Comparison of ENCODE assay signal across 10 mouse cellular contexts in the genomic region with DNA sequence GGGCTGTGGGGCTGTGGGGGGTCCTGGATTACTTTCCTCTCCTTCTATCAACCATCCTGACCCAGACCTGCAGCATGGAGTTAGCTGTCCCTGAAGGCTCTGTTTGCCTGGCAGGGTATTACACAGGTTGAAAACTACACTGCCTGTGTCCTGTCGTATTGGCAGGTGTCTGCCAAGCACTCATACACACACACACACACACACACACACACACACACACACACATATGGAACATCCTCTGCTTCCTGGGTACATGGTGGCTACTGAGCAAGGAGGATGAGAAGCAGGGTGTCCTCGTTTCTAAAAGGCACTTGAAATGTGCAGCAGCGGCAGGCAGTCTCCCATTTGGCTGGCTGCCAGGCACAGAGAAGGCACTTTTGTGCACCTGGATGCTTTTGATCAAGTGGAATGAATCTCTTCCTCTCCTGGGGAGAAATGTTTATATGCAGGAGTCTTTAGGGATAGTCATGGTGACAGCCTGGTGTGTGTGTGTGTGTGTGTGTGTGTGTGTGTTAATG. TPM values are rescaled to one million over a fixed set of nuclear protein-coding genes. Genes with fewer than 3 reads are reported as not detected.
A peak's percentile ranks its signal among the peaks of the same experiment; 100 is the strongest.
DNase-seq lines count a peak whose midpoint lies in the region; ATAC-seq and TF ChIP-seq lines count a peak whose summit lies in the region.
"Had no signal": no experiment of that assay in that cellular context is flagged by ENCODE, and none has a peak within 500 bp of the region (broad histone marks: within the 10 kb centered on the region; RNA-seq: fewer than 3 reads in every experiment).

No protein-coding gene starts in this region.

- 0 out of 2 replicates have a peak overlapping the region, but pooled peaks have one; percentile 1 for H3K4me2 ChIP-seq in intestine, embryonic 15.5 days (replicated peaks)
- H3K4me2 ChIP-seq in intestine, embryonic 16.5 days (ENCODE audit: low read depth, low read length) = no peak overlapping the region
- no peak overlapping the region for H3K4me2 ChIP-seq in forebrain, embryonic 16.5 days (ENCODE audit: low read length)
- no peak overlapping the region; the same call in 1 of the 2 replicates for H3K4me2 ChIP-seq in midbrain, postnatal 0 days (ENCODE audit: low read depth, low read length, poor library complexity, severe bottlenecking)
- H3K4me2 ChIP-seq in lung, postnatal 0 days (replicated peaks; ENCODE audit: low read depth, low read length) = no peak overlapping the region

- no peak overlapping the region for H3K27ac ChIP-seq in intestine, embryonic 15.5 days
- no peak overlapping the region for H3K27ac ChIP-seq in intestine, embryonic 16.5 days (ENCODE audit: low read length)
- no peak overlapping the region for H3K27ac ChIP-seq in forebrain, embryonic 16.5 days (ENCODE audit: low read length)
- H3K27ac ChIP-seq in midbrain, postnatal 0 days (ENCODE audit: low read depth, low read length) = no peak overlapping the region
- H3K27ac ChIP-seq in lung, postnatal 0 days (ENCODE audit: low read length) = no peak overlapping the region
- H3K27ac ChIP-seq: heart, adult 2 months had no signal

- no peak for TF ChIP-seq CTCF in midbrain, postnatal 0 days (IDR thresholded peaks at IDR 0.05)
- no peak for TF ChIP-seq CTCF in lung, postnatal 0 days (IDR thresholded peaks at IDR 0.05)

- H3K4me3 ChIP-seq in intestine, embryonic 15.5 days (replicated peaks) = no peak overlapping the region
- H3K4me3 ChIP-seq in intestine, embryonic 16.5 days (ENCODE audit: low read length) = no peak overlapping the region
- no peak overlapping the region for H3K4me3 ChIP-seq in forebrain, embryonic 16.5 days (replicated peaks; ENCODE audit: low read length)
- H3K4me3 ChIP-seq in midbrain, postnatal 0 days (ENCODE audit: low read depth, low read length) = no peak overlapping the region
- H3K4me3 ChIP-seq in lung, postnatal 0 days (ENCODE audit: low read depth, low read length) = no peak overlapping the region
- H3K4me3 ChIP-seq: heart, adult 2 months had no signal

- H3K27me3 ChIP-seq in intestine, embryonic 15.5 days (replicated peaks) = no peaks in the 10 kb centered on the region
- no peaks in the 10 kb centered on the region for H3K27me3 ChIP-seq in intestine, embryonic 16.5 days (replicated peaks; ENCODE audit: control insufficient read depth, insufficient read depth, low read length)
- H3K27me3 ChIP-seq in forebrain, embryonic 16.5 days (replicated peaks; ENCODE audit: control insufficient read depth, insufficient read depth, low read length) = no peaks in the 10 kb centered on the region
- no peaks in the 10 kb centered on the region for H3K27me3 ChIP-seq in midbrain, postnatal 0 days (ENCODE audit: insufficient read depth, low read length)
- no peaks in the 10 kb centered on the region for H3K27me3 ChIP-seq in lung, postnatal 0 days (replicated peaks; ENCODE audit: insufficient read depth, low read length)
- H3K27me3 ChIP-seq: Patski had no signal

- no peak overlapping the region for H3K9ac ChIP-seq in intestine, embryonic 15.5 days
- H3K9ac ChIP-seq in intestine, embryonic 16.5 days (ENCODE audit: low read depth, low read length) = no peak overlapping the region
- H3K9ac ChIP-seq in forebrain, embryonic 16.5 days (replicated peaks; ENCODE audit: low read depth, low read length) = no peak overlapping the region
- H3K9ac ChIP-seq in midbrain, postnatal 0 days (replicated peaks; ENCODE audit: low read length, poor library complexity, severe bottlenecking) = no peak overlapping the region
- H3K9ac ChIP-seq in lung, postnatal 0 days (replicated peaks; ENCODE audit: low read depth) = no peak overlapping the region

- H3K4me1 ChIP-seq in intestine, embryonic 15.5 days (replicated peaks) = no peaks in the 10 kb centered on the region
- H3K4me1 ChIP-seq in intestine, embryonic 16.5 days (ENCODE audit: control insufficient read depth, insufficient read depth, low read length) = no peaks in the 10 kb centered on the region; the same call in 1 of the 2 replicates
- peaks cover 14% of the 10 kb centered on the region for H3K4me1 ChIP-seq in forebrain, embryonic 16.5 days (replicated peaks; ENCODE audit: control insufficient read depth, insufficient read depth, low read length)
- H3K4me1 ChIP-seq in midbrain, postnatal 0 days (ENCODE audit: insufficient read depth, low read length) = no peaks in the 10 kb centered on the region
- no peaks in the 10 kb centered on the region for H3K4me1 ChIP-seq in lung, postnatal 0 days (ENCODE audit: insufficient read depth, low read depth, low read length)

- TF ChIP-seq EP300 in lung, postnatal 0 days (IDR thresholded peaks at IDR 0.05) = no peak

- DNase-seq in embryo, embryonic 11.5 days (ENCODE audit: low read depth, low spot score) = peak; percentile 22
- DNase-seq in midbrain, postnatal 0 days (ENCODE audit: low spot score) = peak; percentile 58
- no peak for DNase-seq in lung, postnatal 0 days (ENCODE audit: low spot score)
- no peak for DNase-seq in gastrocnemius, adult 18-20 months (ENCODE audit: low spot score)
- DNase-seq: heart, adult 2 months had no signal

- ATAC-seq in intestine, embryonic 15.5 days = peak; percentile 23; the same call in 1 of the 2 replicates
- ATAC-seq in intestine, embryonic 16.5 days = no peak
- peak; percentile 57 for ATAC-seq in forebrain, embryonic 16.5 days
- peak; percentile 64 for ATAC-seq in midbrain, postnatal 0 days (ENCODE audit: low FRiP score)
- no peak for ATAC-seq in monocyte, adult 5-6 weeks (replicated peaks; ENCODE audit: insufficient number of reproducible peaks, low FRiP score, low TSS enrichment, poor library complexity, severe bottlenecking)
- no peak for ATAC-seq in lung, postnatal 0 days
- ATAC-seq: Patski had no signal

- WGBS in intestine, embryonic 15.5 days = 21% methylated on average over 3 of the region's 3 CpGs
- 10% methylated on average over 3 of the region's 3 CpGs for WGBS in intestine, embryonic 16.5 days
- WGBS in forebrain, embryonic 16.5 days = 4% methylated on average over 3 of the region's 3 CpGs
- 17% methylated on average over 3 of the region's 3 CpGs for WGBS in midbrain, postnatal 0 days
- WGBS in lung, postnatal 0 days = 22% methylated on average over 3 of the region's 3 CpGs

- no peaks in the 10 kb centered on the region for H3K9me3 ChIP-seq in intestine, embryonic 15.5 days
- H3K9me3 ChIP-seq in intestine, embryonic 16.5 days (ENCODE audit: control insufficient read depth, low read length) = no peaks in the 10 kb centered on the region
- H3K9me3 ChIP-seq in forebrain, embryonic 16.5 days (ENCODE audit: control insufficient read depth, low read length) = no peaks in the 10 kb centered on the region
- H3K9me3 ChIP-seq in midbrain, postnatal 0 days (ENCODE audit: low read length) = no peaks in the 10 kb centered on the region
- no peaks in the 10 kb centered on the region for H3K9me3 ChIP-seq in lung, postnatal 0 days (ENCODE audit: low read length)

- H3K36me3 ChIP-seq in intestine, embryonic 15.5 days = no peaks in the 10 kb centered on the region
- H3K36me3 ChIP-seq in intestine, embryonic 16.5 days (ENCODE audit: control insufficient read depth, insufficient read depth, low read length) = no peaks in the 10 kb centered on the region
- H3K36me3 ChIP-seq in forebrain, embryonic 16.5 days (ENCODE audit: control insufficient read depth, insufficient read depth) = no peaks in the 10 kb centered on the region
- H3K36me3 ChIP-seq in midbrain, postnatal 0 days (ENCODE audit: insufficient read depth, low read length) = no peaks in the 10 kb centered on the region
- no peaks in the 10 kb centered on the region for H3K36me3 ChIP-seq in lung, postnatal 0 days (ENCODE audit: insufficient read depth, low read length)

RNA-seq across cellular contexts. Expression of a gene that starts 44.9 kb away (rescaled TPM):
- polyA plus RNA-seq in intestine, embryonic 15.5 days (2015; fragmentation: Nextera tagmentation; extraction: Ambion mirVana) = 43.4 and 52.5 TPM in 2 replicates
- 36.2 and 36.3 TPM in 2 replicates for polyA plus RNA-seq in intestine, embryonic 16.5 days (2015; fragmentation: Nextera tagmentation; extraction: Ambion mirVana)
- 7.2 and 9.0 TPM in 2 replicates for polyA plus RNA-seq in forebrain, embryonic 16.5 days (2015; fragmentation: Nextera tagmentation; extraction: Ambion mirVana)
- total RNA-seq in midbrain, postnatal 0 days (2014; rRNA removed) = 11.5 and 15.0 TPM in 2 replicates
- polyA plus RNA-seq in midbrain, postnatal 0 days (2015; fragmentation: Nextera tagmentation; extraction: Ambion mirVana) = 13.1 and 13.3 TPM in 2 replicates
- total RNA-seq in monocyte, adult 5-6 weeks (2017) = not detected in 3 replicates
- 20.5 and 25.0 TPM in 2 replicates for polyA plus RNA-seq in lung, postnatal 0 days (2015; fragmentation: Nextera tagmentation; extraction: Ambion mirVana)
- 1 to 10 TPM; 6.8 to 9.4 TPM for total RNA-seq in gastrocnemius, adult 18-20 months (2021)

Comparison
In these comparisons a context has a peak if more than half of its experiments do, and no peak if none do; other contexts are left out.
1. ATAC-seq: peak in intestine, embryonic 15.5 days (single experiment), forebrain, embryonic 16.5 days (single experiment) and midbrain, postnatal 0 days (single experiment); none in intestine, embryonic 16.5 days (single experiment), monocyte, adult 5-6 weeks (single experiment) and lung, postnatal 0 days (single experiment).
2. DNase-seq: peak in embryo, embryonic 11.5 days (single experiment) and midbrain, postnatal 0 days (single experiment); none in lung, postnatal 0 days (single experiment) and gastrocnemius, adult 18-20 months (single experiment).